Mouse (Mus musculus): Measurements from ENCODE around the gene 4930404H24Rik. TPM values are rescaled to one million over a fixed set of nuclear protein-coding genes. Genes with fewer than 3 reads are reported as not detected.

The 4930404H24Rik gene
- polyA plus RNA-seq (2012; rRNA removed) = 1.9 and 4.2 TPM in 2 replicates

- H3K4me1 ChIP-seq (ENCODE audit: control insufficient read depth, insufficient read depth, low read length) = peaks cover 18% of the 10 kb centered on the region
- TF ChIP-seq CTCF (IDR thresholded peaks at IDR 0.05; ENCODE audit: control insufficient read depth, insufficient read depth, insufficient replicate concordance, low read depth, low read length) (no peak), POLR2A (IDR thresholded peaks at IDR 0.05; ENCODE audit: control insufficient read depth, low read depth, low read length) (no peak)
- peak within 1 kb of the TSS; percentile 95 for H3K4me3 ChIP-seq (ENCODE audit: control insufficient read depth, low read depth, low read length)
- H3K36me3 ChIP-seq (ENCODE audit: control insufficient read depth, insufficient read depth, low read length) = no peaks in the 10 kb centered on the region
- peak within 1 kb of the TSS; percentile 94 for H3K27ac ChIP-seq (ENCODE audit: control insufficient read depth, insufficient read depth, low read depth, low read length)
- H3K27me3 ChIP-seq (ENCODE audit: control insufficient read depth, insufficient read depth, low read length) = no peaks in the 10 kb centered on the region
Measured at GRCm38 (mm10) chr2:153492573-153493392, at the start of gene 4930404H24Rik. TSS of gene 4930404H24Rik (plus strand) at chr2:153492790.

- Histone ChIP-seq H3K4me3 (ENCODE audit: control insufficient read depth, low read depth, low read length) (peak overlapping the region; percentile 84), H3K27ac (ENCODE audit: control insufficient read depth, insufficient read depth, low read depth, low read length) (no peak overlapping the region), H3K36me3 (ENCODE audit: control insufficient read depth, insufficient read depth, low read length) (no peaks in the 10 kb centered on the region; the same call in 1 of the 2 replicates), H3K4me1 (ENCODE audit: control insufficient read depth, insufficient read depth, low read length) (peaks cover 31% of the 10 kb centered on the region), H3K27me3 (ENCODE audit: control insufficient read depth, insufficient read depth, low read length) (no peaks in the 10 kb centered on the region)
- TF ChIP-seq CTCF (IDR thresholded peaks at IDR 0.05; ENCODE audit: control insufficient read depth, insufficient read depth, insufficient replicate concordance, low read depth, low read length) (no peak), POLR2A (IDR thresholded peaks at IDR 0.05; ENCODE audit: control insufficient read depth, low read depth, low read length) (no peak)
Measured at GRCm38 (mm10) chr2:153443434-153444240, 49.0 kb upstream of the 4930404H24Rik start.

- Histone ChIP-seq H3K4me3 (ENCODE audit: control insufficient read depth, low read depth, low read length) (peak overlapping the region; percentile 86), H3K36me3 (ENCODE audit: control insufficient read depth, insufficient read depth, low read length) (no peaks in the 10 kb centered on the region), H3K27me3 (ENCODE audit: control insufficient read depth, insufficient read depth, low read length) (no peaks in the 10 kb centered on the region), H3K4me1 (ENCODE audit: control insufficient read depth, insufficient read depth, low read length) (peaks cover 31% of the 10 kb centered on the region), H3K27ac (ENCODE audit: control insufficient read depth, insufficient read depth, low read depth, low read length) (peak overlapping the region; percentile 66)
- no peak for TF ChIP-seq POLR2A (IDR thresholded peaks at IDR 0.05; ENCODE audit: control insufficient read depth, low read depth, low read length)
- no peak for TF ChIP-seq CTCF (IDR thresholded peaks at IDR 0.05; ENCODE audit: control insufficient read depth, insufficient read depth, insufficient replicate concordance, low read depth, low read length)
Measured at GRCm38 (mm10) chr2:153444254-153445136, 48.1 kb upstream of the 4930404H24Rik start.

GRCm38 (mm10) chr2:153445137-153446016, 47.2 kb upstream of the 4930404H24Rik start:
- Histone ChIP-seq H3K27ac (ENCODE audit: control insufficient read depth, insufficient read depth, low read depth, low read length) (peak overlapping the region; percentile 66), H3K27me3 (ENCODE audit: control insufficient read depth, insufficient read depth, low read length) (no peaks in the 10 kb centered on the region), H3K4me3 (ENCODE audit: control insufficient read depth, low read depth, low read length) (peak overlapping the region; percentile 86), H3K4me1 (ENCODE audit: control insufficient read depth, insufficient read depth, low read length) (peaks cover 31% of the 10 kb centered on the region), H3K36me3 (ENCODE audit: control insufficient read depth, insufficient read depth, low read length) (no peaks in the 10 kb centered on the region)
- TF ChIP-seq CTCF (IDR thresholded peaks at IDR 0.05; ENCODE audit: control insufficient read depth, insufficient read depth, insufficient replicate concordance, low read depth, low read length) (no peak), POLR2A (IDR thresholded peaks at IDR 0.05; ENCODE audit: control insufficient read depth, low read depth, low read length) (no peak; the same call in 1 of the 2 replicates)

- TF ChIP-seq POLR2A (IDR thresholded peaks at IDR 0.05; ENCODE audit: control insufficient read depth, low read depth, low read length) (no peak), CTCF (IDR thresholded peaks at IDR 0.05; ENCODE audit: control insufficient read depth, insufficient read depth, insufficient replicate concordance, low read depth, low read length) (no peak)
- Histone ChIP-seq H3K27ac (ENCODE audit: control insufficient read depth, insufficient read depth, low read depth, low read length) (no peak overlapping the region), H3K4me3 (ENCODE audit: control insufficient read depth, low read depth, low read length) (peak overlapping the region; percentile 86), H3K27me3 (ENCODE audit: control insufficient read depth, insufficient read depth, low read length) (no peaks in the 10 kb centered on the region), H3K36me3 (ENCODE audit: control insufficient read depth, insufficient read depth, low read length) (no peaks in the 10 kb centered on the region), H3K4me1 (ENCODE audit: control insufficient read depth, insufficient read depth, low read length) (peaks cover 29% of the 10 kb centered on the region)
Measured at GRCm38 (mm10) chr2:153446017-153446408, 46.6 kb upstream of the 4930404H24Rik start.

DNA sequence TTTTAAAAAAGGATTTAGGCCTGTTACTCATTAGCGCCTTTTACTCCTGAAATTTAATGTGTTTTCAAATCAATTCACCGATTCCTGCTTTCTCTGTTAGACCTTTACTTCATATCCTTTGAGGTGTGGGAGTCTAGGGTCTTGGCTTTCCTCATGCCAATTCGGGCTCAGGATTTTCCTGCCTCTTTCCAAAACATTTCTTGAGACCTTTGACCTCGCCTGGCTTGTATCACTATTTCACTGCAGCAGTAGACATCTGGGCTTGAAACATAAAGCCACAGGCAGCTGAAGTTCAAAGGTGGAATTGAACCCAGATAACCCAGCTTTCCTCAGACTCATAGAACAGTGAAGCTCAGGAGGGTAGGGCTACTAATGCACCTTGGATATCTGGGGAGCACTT, 46.1 kb upstream of the 4930404H24Rik start:
- no peak overlapping the region for H3K27ac ChIP-seq (ENCODE audit: control insufficient read depth, insufficient read depth, low read depth, low read length)
- no peaks in the 10 kb centered on the region for H3K27me3 ChIP-seq (ENCODE audit: control insufficient read depth, insufficient read depth, low read length)
- H3K4me1 ChIP-seq (ENCODE audit: control insufficient read depth, insufficient read depth, low read length) = peaks cover 29% of the 10 kb centered on the region
- TF ChIP-seq POLR2A (IDR thresholded peaks at IDR 0.05; ENCODE audit: control insufficient read depth, low read depth, low read length) (no peak), CTCF (IDR thresholded peaks at IDR 0.05; ENCODE audit: control insufficient read depth, insufficient read depth, insufficient replicate concordance, low read depth, low read length) (no peak)
- H3K36me3 ChIP-seq (ENCODE audit: control insufficient read depth, insufficient read depth, low read length) = no peaks in the 10 kb centered on the region
- no peak overlapping the region for H3K4me3 ChIP-seq (ENCODE audit: control insufficient read depth, low read depth, low read length)

All from testis, adult 2 months (tissue).